Mouse (Mus musculus) E14TG2a.4 (cell line): ENCODE results near the gene Selplg.

Experiments
- H3K27me3 ChIP-seq: 2 replicates; pipeline ENCODE4 v1.6.1; 2014; ENCODE audit warnings: low read length, control low read depth; ENCODE audit not compliant: insufficient read depth
- H3K36me3 ChIP-seq: 2 replicates; pipeline ENCODE4 v1.6.1; 2014; ENCODE audit warnings: low read length, control low read depth; ENCODE audit not compliant: insufficient read depth
- H3K4me1 ChIP-seq: replicated peaks from 2 replicates; pipeline ENCODE4 v1.6.1; 2014; ENCODE audit warnings: low read depth, low read length, control low read depth
- H3K4me3 ChIP-seq: replicated peaks from 2 replicates; pipeline ENCODE4 v1.5.1; 2014; ENCODE audit warnings: mild to moderate bottlenecking, low read length
- H3K9me3 ChIP-seq: 2 replicates; pipeline ENCODE4 v1.6.1; 2014; ENCODE audit warnings: low read length, control low read depth
- CTCF ChIP-seq: conservative IDR thresholded peaks from 2 replicates; pipeline ENCODE4 v1.5.1; 2014; ENCODE audit warnings: low read length
- NANOG ChIP-seq: IDR thresholded peaks from 2 replicates; pipeline ENCODE4 v1.6.1; 2014; ENCODE audit warnings: borderline replicate concordance, low read length, mixed read lengths
- POU5F1 ChIP-seq: IDR thresholded peaks from 2 replicates; pipeline ENCODE4 v1.6.1; 2014; ENCODE audit warnings: low read length, borderline replicate concordance

Selplg gene

DNA sequence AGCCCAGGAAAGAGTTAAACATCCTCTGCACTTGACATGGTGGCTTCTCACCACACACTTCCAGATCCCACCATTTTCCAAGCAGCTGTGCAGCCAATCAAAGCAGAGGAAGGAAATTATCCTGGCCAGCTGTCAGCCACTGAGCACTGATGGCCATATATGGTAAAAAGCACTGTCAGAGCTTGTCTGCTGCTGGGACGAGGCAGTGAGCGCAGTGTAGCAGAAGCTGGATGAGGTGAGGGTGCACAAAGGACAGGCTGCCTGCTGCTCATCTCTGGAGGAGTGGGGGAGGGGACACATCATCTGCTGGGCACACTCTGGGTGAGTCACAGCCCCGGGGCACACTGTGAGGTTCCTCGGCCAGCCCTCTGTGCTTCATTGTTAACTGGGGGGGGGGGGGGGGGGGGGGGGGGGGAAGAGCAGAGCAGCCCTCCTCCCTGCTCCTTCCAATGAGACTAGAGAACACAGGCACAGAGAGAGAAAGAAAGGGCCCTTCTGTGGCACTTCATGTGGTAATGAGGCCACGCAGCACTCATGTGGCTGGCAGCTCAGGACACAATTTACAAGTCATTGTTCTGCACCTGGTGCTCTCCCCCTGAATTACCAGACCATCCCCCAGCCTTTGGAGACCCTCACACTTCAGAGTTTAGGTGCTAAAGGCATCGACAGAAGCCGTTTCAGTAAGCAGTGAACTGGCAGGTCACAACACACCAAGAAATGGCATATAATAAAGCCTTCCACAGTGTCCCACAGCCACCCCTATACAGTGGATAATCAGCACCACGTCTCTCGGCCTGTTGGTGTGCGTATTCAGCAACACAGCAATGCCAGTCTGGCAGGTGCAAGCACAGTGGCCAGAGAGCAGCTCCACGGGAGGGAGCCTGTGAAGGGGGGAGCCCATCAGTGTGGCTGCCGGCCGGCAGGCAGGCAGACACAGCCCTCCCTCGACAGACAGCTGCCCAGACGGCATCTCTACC, 40.8 kb upstream of the Selplg start:
- H3K4me1 ChIP-seq: peaks cover 99% of the 10 kb centered on the region
- peaks cover 66% of the 10 kb centered on the region for H3K36me3 ChIP-seq
- H3K9me3 ChIP-seq: no peaks in the 10 kb centered on the region
- TF ChIP-seq NANOG (no peak; the same call in 1 of the 2 replicates), CTCF (no peak), POU5F1 (no peak)
- H3K4me3 ChIP-seq: peak overlapping the region; percentile 57
- H3K27me3 ChIP-seq: no peaks in the 10 kb centered on the region

DNA sequence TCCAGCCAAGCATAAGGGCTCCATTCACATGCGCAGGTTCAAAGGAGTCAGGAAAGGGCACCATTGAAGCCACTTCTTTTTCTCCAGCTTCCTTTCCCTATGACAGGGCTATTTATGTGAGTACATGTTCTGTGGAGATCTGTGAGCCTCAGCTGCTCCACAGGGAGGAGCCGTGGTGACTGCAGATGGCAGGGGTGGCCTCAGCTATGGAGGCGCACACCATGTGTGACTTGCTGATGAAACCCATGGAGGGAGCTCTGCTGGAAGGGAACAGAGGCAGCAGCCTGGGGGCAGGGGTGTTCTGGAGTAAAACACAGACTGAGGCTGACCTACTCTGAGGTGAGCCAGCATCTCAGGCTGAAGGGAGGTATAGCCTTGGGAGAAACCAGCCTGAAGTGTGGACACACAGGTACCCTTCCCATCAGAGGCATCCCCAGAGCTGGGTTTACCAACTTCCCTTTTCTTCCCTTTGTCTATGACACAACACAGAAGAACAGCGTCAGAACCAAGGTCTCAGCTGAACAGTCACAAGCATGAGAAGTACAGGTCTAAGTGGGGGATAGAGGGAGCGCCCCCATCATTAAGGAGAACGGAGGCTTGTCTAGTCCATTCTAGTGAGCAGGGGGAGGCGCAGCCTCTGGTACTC, 39.6 kb upstream of the Selplg start:
- Histone ChIP-seq H3K4me1 (peaks cover 92% of the 10 kb centered on the region), H3K36me3 (peaks cover 58% of the 10 kb centered on the region), H3K9me3 (no peaks in the 10 kb centered on the region), H3K27me3 (no peaks in the 10 kb centered on the region), H3K4me3 (peak overlapping the region; percentile 35)
- TF ChIP-seq CTCF (no peak), NANOG (no peak), POU5F1 (no peak)

DNA sequence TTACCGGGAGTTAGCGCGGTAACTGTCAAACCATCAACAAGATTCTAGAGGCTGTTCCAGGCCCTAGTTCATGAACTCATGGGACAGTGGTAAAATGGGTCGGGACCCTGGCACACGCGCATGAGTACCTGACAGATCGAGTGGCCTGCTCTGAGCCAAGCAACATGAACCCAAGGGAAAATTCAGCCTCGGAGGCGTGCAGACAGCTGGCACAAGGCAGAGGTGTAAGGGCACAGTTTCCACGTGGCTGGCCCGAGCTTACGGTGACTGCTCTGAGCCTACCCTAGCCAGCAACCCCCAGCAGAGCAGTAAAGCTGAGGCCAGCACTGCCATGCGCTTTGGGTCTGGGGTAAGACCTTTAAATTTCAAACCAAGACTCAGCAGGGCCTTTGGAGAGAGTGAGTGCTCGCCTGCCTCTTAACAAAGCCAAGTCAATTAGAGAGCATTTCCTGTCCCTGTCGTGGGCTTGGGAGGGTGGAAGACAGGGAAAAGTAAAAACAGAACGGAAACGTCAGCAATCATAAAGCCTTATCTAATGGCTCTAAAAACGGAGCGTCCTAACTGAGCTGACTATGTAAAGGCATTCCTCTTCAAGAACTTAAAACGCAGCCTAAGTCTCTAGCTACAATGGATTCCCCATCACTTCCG, 38.1 kb upstream of the Selplg start:
- H3K4me1 ChIP-seq: peaks cover 91% of the 10 kb centered on the region
- H3K27me3 ChIP-seq: no peaks in the 10 kb centered on the region
- H3K36me3 ChIP-seq: peaks cover 56% of the 10 kb centered on the region
- TF ChIP-seq POU5F1: no peak
- no peak for TF ChIP-seq NANOG
- TF ChIP-seq CTCF: no peak
- H3K4me3 ChIP-seq: peak overlapping the region; percentile 35; the same call in 1 of the 2 replicates
- no peaks in the 10 kb centered on the region for H3K9me3 ChIP-seq

DNA sequence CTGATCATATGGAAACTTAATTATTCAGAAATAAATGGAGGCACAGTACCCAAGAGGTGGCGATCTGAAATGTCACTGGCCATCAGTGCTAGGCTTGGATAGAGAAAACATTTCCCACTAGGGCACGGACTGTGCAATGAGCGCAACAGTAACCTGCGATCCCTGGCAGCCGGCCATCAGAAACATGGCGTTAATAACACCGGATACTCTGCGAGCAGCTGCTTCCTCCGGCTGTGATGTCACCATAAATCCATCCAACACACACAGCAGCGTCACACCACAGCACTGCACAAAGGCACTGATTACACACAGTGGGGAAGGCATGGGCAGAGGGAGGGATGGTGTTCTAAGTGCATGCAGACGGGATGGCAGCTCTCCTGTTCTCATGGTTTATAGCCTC, 36.7 kb upstream of the Selplg start:
- H3K9me3 ChIP-seq: no peaks in the 10 kb centered on the region
- no peak overlapping the region for H3K4me3 ChIP-seq
- peaks cover 91% of the 10 kb centered on the region for H3K4me1 ChIP-seq
- peaks cover 57% of the 10 kb centered on the region for H3K36me3 ChIP-seq
- TF ChIP-seq CTCF (no peak), POU5F1 (no peak), NANOG (no peak)
- no peaks in the 10 kb centered on the region for H3K27me3 ChIP-seq

DNA sequence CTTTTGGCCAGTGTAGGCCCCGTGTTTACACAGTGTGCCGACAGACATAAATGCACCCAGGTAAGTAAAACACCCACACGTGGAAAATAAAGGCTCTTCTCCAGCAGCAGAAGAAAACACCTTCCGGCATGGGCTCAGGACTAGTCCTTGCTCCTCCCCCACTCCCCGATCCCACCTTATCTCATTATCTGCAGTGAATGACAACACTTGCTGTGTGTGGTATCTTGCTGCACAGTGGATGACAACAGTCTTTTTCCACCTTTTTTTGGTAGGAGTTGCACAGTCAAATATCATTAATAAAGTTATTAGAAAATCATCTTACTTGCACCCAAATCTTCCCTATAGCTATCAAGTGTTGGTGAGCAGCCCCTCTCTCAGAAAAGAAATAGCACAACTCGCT, 32.5 kb upstream of the Selplg start:
- Histone ChIP-seq H3K36me3 (peaks cover 72% of the 10 kb centered on the region), H3K9me3 (no peaks in the 10 kb centered on the region), H3K4me1 (peaks cover 85% of the 10 kb centered on the region), H3K4me3 (no peak overlapping the region), H3K27me3 (no peaks in the 10 kb centered on the region)
- TF ChIP-seq CTCF: no peak
- TF ChIP-seq NANOG: no peak
- TF ChIP-seq POU5F1: no peak

DNA sequence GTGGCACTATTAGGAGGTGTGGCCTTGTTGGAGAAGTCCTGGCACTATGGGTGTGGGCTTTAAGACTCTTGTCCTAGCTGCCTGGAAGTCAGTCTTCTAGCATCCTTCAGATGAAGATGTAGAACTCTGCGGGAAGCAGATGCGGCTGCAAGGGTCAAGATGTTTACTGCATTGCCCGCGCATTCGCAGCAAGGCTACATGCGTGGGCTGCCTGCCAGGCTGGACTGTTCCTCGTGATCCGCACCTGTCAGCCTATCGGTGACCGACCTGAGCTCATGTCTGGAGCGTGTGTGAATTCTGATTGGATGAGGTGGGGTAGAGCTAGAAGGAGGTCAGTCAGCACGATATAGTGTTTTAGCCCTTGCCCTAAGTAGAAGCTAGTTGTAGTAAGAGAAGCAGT, 31.6 kb upstream of the Selplg start:
- Histone ChIP-seq H3K9me3 (no peaks in the 10 kb centered on the region), H3K4me1 (peaks cover 84% of the 10 kb centered on the region), H3K4me3 (peak overlapping the region; percentile 23), H3K36me3 (peaks cover 75% of the 10 kb centered on the region), H3K27me3 (no peaks in the 10 kb centered on the region)
- TF ChIP-seq CTCF (no peak), NANOG (no peak), POU5F1 (no peak)

DNA sequence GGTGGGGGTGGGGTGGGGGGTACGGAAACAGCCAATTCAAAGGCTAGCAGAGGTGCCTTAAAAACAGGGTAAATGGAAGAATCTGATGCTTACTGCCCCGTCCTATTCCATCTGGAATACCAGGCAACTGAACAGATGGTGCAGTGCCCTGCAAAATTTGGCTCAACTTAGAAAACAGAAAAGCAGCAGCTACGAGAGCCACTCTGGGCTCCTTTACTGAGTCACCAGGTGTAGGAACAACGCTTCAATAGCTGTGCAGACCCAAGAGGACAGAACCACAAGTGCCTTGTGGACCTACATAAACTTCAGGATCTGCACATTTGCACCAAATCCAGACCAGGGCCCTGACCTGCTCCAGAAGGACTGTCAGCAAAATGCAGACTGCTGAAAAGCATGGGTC, 30.0 kb upstream of the Selplg start:
- H3K27me3 ChIP-seq: no peaks in the 10 kb centered on the region
- H3K4me3 ChIP-seq: no peak overlapping the region
- TF ChIP-seq POU5F1 (no peak), NANOG (no peak), CTCF (no peak)
- H3K9me3 ChIP-seq: no peaks in the 10 kb centered on the region
- peaks cover 92% of the 10 kb centered on the region for H3K4me1 ChIP-seq
- peaks cover 86% of the 10 kb centered on the region for H3K36me3 ChIP-seq

DNA sequence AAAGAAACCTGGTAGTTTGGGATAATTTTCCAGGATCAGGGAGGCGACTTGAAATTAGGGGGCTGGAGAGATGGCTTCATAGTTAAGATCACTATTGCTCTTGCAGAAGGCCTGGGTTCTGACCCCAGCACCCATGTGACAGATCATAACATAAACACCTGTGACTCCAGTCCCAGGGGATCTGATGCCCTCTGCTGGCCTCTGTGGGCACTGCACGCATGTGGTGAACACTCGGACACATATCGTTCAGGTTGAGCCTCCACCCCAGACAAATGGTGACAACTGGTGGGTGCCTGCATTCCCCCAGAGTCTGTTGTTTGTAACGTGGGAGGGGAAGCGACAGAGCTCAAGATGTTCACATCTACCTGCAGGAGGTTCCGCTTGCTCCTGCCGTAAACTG, 28.9 kb upstream of the Selplg start:
- Histone ChIP-seq H3K4me3 (no peak overlapping the region), H3K36me3 (peaks cover 88% of the 10 kb centered on the region), H3K27me3 (no peaks in the 10 kb centered on the region), H3K9me3 (no peaks in the 10 kb centered on the region), H3K4me1 (peaks cover 94% of the 10 kb centered on the region)
- TF ChIP-seq CTCF: peak; percentile 92
- TF ChIP-seq NANOG: no peak
- TF ChIP-seq POU5F1: no peak
